Mouse (Mus musculus) thymus, adult 2 months (tissue): ENCODE data around the gene Cox6a1. TPM values are rescaled to one million over a fixed set of nuclear protein-coding genes. Genes with fewer than 3 reads are reported as not detected.

Experiments used
- DNase-seq: peaks from one replicate; pipeline ENCODE4 v3.0.0; 2021
- H3K27ac ChIP-seq: fragments of 200-500 bp; 2 replicates; pipeline ENCODE4 v1.5.1; 2012; ENCODE audit warnings: low read length, control low read depth; ENCODE audit not compliant: control insufficient read depth, insufficient read depth
- H3K27me3 ChIP-seq: fragments of 200-500 bp; 2 replicates; pipeline ENCODE4 v1.6.1; 2012; ENCODE audit warnings: mild to moderate bottlenecking, low read length, moderate library complexity, mixed read lengths; ENCODE audit not compliant: control insufficient read depth, insufficient read depth
- H3K36me3 ChIP-seq: fragments of 200-500 bp; 2 replicates; pipeline ENCODE4 v1.6.1; 2012; ENCODE audit warnings: mild to moderate bottlenecking, low read length, moderate library complexity; ENCODE audit not compliant: control insufficient read depth, insufficient read depth
- H3K4me1 ChIP-seq: fragments of 200-500 bp; replicated peaks from 2 replicates; pipeline ENCODE4 v1.6.1; 2012; ENCODE audit warnings: low read length; ENCODE audit not compliant: control insufficient read depth, insufficient read depth
- H3K4me3 ChIP-seq: fragments of 200-500 bp; 2 replicates; pipeline ENCODE4 v1.5.1; 2012; ENCODE audit warnings: mild to moderate bottlenecking, low read length, control low read depth, moderate library complexity; ENCODE audit not compliant: control insufficient read depth, insufficient read depth
- CTCF ChIP-seq: fragments of 200-500 bp; IDR thresholded peaks from 2 replicates; pipeline ENCODE4 v1.5.1; 2012; ENCODE audit warnings: mild to moderate bottlenecking, control low read depth, low read length, moderate library complexity, borderline replicate concordance; ENCODE audit not compliant: control insufficient read depth, poor library complexity, insufficient read depth; ENCODE audit errors: extremely low read depth
- POLR2A ChIP-seq: fragments of 200-500 bp; IDR thresholded peaks from 2 replicates; pipeline ENCODE4 v1.6.1; 2012; ENCODE audit warnings: mild to moderate bottlenecking, low read length, control low read depth, moderate library complexity; ENCODE audit not compliant: control insufficient read depth, poor library complexity, insufficient read depth; ENCODE audit errors: extremely low read depth
- WGBS: fragments of 180-500 bp; shearing (Covaris S2); methylation state at CpG from one replicate; pipeline ENCODE4 v1.1.7; 2018; 5-methylcytosine and 5-hydroxymethylcytosine counted together
- polyA plus RNA-seq: library from polyadenylated mRNA; depleted of rRNA; stranded (reverse); fragments of >200 nt; gene quantifications from 2 replicates; pipeline ENCODE4 v1.2.3, GENCODE M21; 2012; rRNA removed

Gene Cox6a1
- polyA plus RNA-seq: 2,836 and 2,976 TPM in 2 replicates

- TF ChIP-seq POLR2A (peak; percentile 69; the same call in 1 of the 2 replicates), CTCF (peak; percentile 70)
- Histone ChIP-seq H3K36me3 (peaks cover 18% of the 10 kb centered on the region), H3K27me3 (no peaks in the 10 kb centered on the region), H3K4me1 (peaks cover 5% of the 10 kb centered on the region), H3K27ac (peak within 1 kb of the TSS; percentile 73), H3K4me3 (peak within 1 kb of the TSS; percentile 76)
- under 1% methylated on average over 74 of the region's 74 CpGs for WGBS
- DNase-seq: peak; percentile 98
Measured at GRCm38 (mm10) chr5:115348546-115349224, at the start of gene Cox6a1. Gene Cox6a1, minus strand, starts transcription at chr5:115348981.

DNA sequence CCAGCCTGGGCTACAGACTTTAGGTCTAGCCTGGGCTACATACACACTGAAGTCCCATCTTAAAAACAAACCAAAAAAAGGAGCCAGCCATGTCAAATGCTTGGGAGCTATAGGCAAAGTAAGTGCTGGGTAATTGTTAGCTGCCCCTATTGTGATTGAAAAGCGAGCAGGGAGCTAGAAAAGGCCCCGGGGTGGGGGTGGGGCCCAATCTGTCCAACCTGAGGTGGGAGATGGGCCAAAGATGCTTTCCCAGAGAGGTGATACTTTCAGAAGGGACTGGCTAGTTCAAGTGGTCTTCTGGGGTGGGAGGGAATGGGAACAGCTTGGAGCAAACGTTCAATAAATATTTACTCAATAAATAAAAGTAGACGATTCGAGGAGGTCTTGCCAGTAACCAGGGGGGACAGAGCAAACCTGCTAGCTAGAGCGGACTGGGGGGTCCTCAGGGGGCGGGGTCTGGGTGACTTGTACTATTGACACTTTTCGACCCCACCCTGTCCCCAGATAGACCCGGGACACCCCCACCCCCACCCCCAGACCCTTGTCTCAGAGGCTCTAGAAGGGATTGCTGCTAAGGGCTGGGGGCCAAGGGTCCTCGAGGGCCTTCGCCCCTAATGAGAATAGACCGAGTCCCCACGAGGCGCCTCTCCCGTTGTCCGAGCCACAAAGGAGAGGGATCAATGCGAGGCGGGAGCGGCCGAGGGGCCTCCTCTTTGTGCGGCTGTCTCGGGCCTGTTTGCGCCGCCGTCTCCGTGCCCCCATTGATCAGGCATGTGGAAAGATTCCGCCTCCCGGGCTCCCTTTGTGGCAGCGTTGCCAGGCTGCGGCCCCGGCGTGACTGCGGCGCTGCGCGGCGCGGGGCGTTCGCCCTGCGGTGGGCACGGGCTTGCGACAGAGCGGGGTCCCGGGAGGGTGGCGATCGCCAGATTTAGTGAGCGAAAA is 49.3 kb upstream of the Cox6a1 start:
- Histone ChIP-seq H3K4me3 (no peak overlapping the region), H3K36me3 (no peaks in the 10 kb centered on the region), H3K4me1 (no peaks in the 10 kb centered on the region; the same call in 1 of the 2 replicates), H3K27ac (no peak overlapping the region), H3K27me3 (peaks cover 13% of the 10 kb centered on the region)
- no peak for TF ChIP-seq CTCF
- no peak for TF ChIP-seq POLR2A
- DNase-seq: no peak
- 11% methylated on average over 48 of the region's 48 CpGs for WGBS

- H3K4me1 ChIP-seq: no peaks in the 10 kb centered on the region; the same call in 1 of the 2 replicates
- H3K4me3 ChIP-seq: no peak overlapping the region
- no peaks in the 10 kb centered on the region for H3K36me3 ChIP-seq
- DNase-seq: no peak
- no peak overlapping the region for H3K27ac ChIP-seq
- 74% methylated on average over 11 of the region's 11 CpGs for WGBS
- peaks cover 13% of the 10 kb centered on the region for H3K27me3 ChIP-seq
- TF ChIP-seq POLR2A (no peak), CTCF (no peak)
Measured at GRCm38 (mm10) chr5:115396654-115397053, 47.9 kb upstream of the Cox6a1 start.

DNA sequence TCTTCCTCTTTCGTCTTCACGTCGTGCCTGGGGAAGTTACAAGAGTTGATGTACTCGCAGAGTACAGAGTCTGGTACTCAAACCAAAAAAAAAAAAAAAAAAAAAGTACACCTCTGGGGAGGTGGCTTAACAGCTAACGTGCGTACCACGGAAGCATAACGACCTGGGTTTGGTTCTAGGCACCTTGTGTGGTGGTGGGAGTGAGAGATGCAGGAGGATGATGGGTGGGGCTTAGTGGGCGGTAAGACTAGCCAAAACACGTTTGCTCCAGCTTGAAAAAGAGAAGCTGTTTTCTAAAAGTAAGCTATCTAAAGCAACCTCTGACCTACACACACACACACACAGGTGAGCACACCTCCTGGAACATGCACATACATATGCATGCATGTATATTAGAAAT is 46.1 kb upstream of the Cox6a1 start:
- Histone ChIP-seq H3K4me1 (no peaks in the 10 kb centered on the region; the same call in 1 of the 2 replicates), H3K36me3 (no peaks in the 10 kb centered on the region), H3K27me3 (peaks cover 13% of the 10 kb centered on the region), H3K4me3 (no peak overlapping the region), H3K27ac (no peak overlapping the region)
- WGBS: 12% methylated on average over 10 of the region's 10 CpGs
- TF ChIP-seq POLR2A: no peak
- DNase-seq: no peak

- no peaks in the 10 kb centered on the region for H3K36me3 ChIP-seq
- DNase-seq: no peak
- no peak for TF ChIP-seq CTCF
- no peak for TF ChIP-seq POLR2A
- H3K27me3 ChIP-seq: peaks cover 13% of the 10 kb centered on the region
- H3K27ac ChIP-seq: no peak overlapping the region
- H3K4me3 ChIP-seq: no peak overlapping the region
- no peaks in the 10 kb centered on the region; the same call in 1 of the 2 replicates for H3K4me1 ChIP-seq
- WGBS: 23% methylated on average over 8 of the region's 8 CpGs
Measured at GRCm38 (mm10) chr5:115394223-115394622, 45.4 kb upstream of the Cox6a1 start.

GRCm38 (mm10) chr5:115392969-115393368 is 44.2 kb upstream of the Cox6a1 start:
- H3K27ac ChIP-seq: no peak overlapping the region
- TF ChIP-seq CTCF: no peak
- TF ChIP-seq POLR2A: no peak

More at GRCm38 (mm10) chr5:115392969-115393368, 44.2 kb upstream of the Cox6a1 start:
- no peaks in the 10 kb centered on the region for H3K4me1 ChIP-seq
- WGBS: 86% methylated on average over 1 of the region's 1 CpGs
- no peak overlapping the region for H3K4me3 ChIP-seq
- DNase-seq: no peak
- no peaks in the 10 kb centered on the region for H3K36me3 ChIP-seq
- peaks cover 7% of the 10 kb centered on the region for H3K27me3 ChIP-seq
